Mouse (Mus musculus): ENCODE data around the gene Cadm4. TPM values are rescaled to one million over a fixed set of nuclear protein-coding genes. Genes with fewer than 3 reads are reported as not detected.
A peak's percentile ranks its signal among the peaks of the same experiment; 100 is the strongest.

The Cadm4 gene
- polyA plus RNA-seq, 1 experiment from 2014 or later: 81.1 TPM

- no peaks in the 10 kb centered on the region for H3K27me3 ChIP-seq (replicated peaks)
- ATAC-seq (replicated peaks): no peak
- peaks cover 8% of the 10 kb centered on the region for H3K36me3 ChIP-seq (replicated peaks)
- H3K9ac ChIP-seq: no peak overlapping the region
- peaks cover 30% of the 10 kb centered on the region for H3K4me1 ChIP-seq
- 89% methylated on average over 11 of the region's 11 CpGs for WGBS
- no peak overlapping the region for H3K27ac ChIP-seq
- no peak overlapping the region for H3K4me2 ChIP-seq
- no peak overlapping the region for H3K4me3 ChIP-seq
- no peaks in the 10 kb centered on the region for H3K9me3 ChIP-seq
Observed at GRCm38 (mm10) chr7:24528861-24529260, 47.0 kb downstream of the Cadm4 start.

GRCm38 (mm10) chr7:24529580-24529979 lies 47.8 kb downstream of the Cadm4 start:
- Histone ChIP-seq H3K4me3 (peak overlapping the region; percentile 67), H3K9me3 (no peaks in the 10 kb centered on the region), H3K4me1 (peaks cover 37% of the 10 kb centered on the region), H3K27ac (peak overlapping the region; percentile 94), H3K36me3 (replicated peaks) (peaks cover 12% of the 10 kb centered on the region), H3K27me3 (replicated peaks) (no peaks in the 10 kb centered on the region), H3K9ac (peak overlapping the region; percentile 63), H3K4me2 (peak overlapping the region; percentile 85)
- 62% methylated on average over 11 of the region's 11 CpGs for WGBS
- ATAC-seq (replicated peaks): peak; percentile 15; the same call in 1 of the 2 replicates

GRCm38 (mm10) chr7:24530062-24530931 lies 48.5 kb downstream of the Cadm4 start, which contains the start of gene Irgq:
TSS of gene Irgq (plus strand) at chr7:24530689.
- peaks cover 43% of the 10 kb centered on the region for H3K4me1 ChIP-seq
- peak within 1 kb of the TSS; percentile 67 for H3K4me3 ChIP-seq
- peak within 1 kb of the TSS; percentile 94 for H3K27ac ChIP-seq
- ATAC-seq (replicated peaks): peak; percentile 94
- peak within 1 kb of the TSS; percentile 90 for H3K9ac ChIP-seq
- WGBS: under 1% methylated on average over 44 of the region's 44 CpGs
- H3K9me3 ChIP-seq: no peaks in the 10 kb centered on the region
- no peaks in the 10 kb centered on the region for H3K27me3 ChIP-seq (replicated peaks)
- peak within 1 kb of the TSS; percentile 85 for H3K4me2 ChIP-seq
- H3K36me3 ChIP-seq (replicated peaks): peaks cover 12% of the 10 kb centered on the region

DNA sequence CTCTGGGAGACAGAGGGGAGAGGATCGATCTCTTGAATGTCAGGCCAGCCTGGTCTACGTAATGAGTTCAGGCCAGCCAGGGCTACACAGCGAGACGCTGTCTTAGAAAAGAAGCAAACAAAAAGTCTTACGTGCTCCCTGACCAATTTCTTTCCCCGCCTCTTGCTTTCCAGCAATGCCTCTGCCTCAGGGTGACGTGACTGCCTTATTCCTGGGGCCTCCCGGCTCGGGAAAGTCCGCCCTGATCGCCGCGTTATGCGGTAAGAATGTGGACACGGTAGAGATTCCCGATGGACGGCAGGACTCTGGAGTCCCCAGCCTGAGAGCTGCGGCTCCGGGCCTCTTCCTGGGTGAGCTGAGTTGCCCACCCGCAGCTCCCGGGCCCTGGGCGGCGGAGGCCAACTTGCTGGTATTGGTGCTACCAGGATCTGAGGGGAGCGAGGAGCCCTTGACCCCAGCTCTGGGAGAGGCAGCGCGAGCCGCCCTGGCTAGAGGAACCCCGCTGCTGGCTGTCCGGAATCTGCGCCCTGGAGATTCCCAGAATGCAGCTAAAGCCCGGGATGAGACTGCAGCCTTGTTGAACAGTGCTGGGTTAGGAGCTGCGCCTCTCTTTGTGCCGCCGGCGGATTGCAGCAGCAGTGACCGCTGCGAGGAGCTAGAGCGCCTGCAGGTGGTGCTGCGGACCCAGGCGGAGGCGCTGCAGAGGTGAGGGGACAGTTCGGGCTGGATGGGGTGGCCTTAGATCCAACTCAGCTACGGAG lies 49.6 kb downstream of the Cadm4 start:
- H3K4me1 ChIP-seq: peaks cover 43% of the 10 kb centered on the region
- peak; percentile 40 for ATAC-seq (replicated peaks)
- H3K27me3 ChIP-seq (replicated peaks): no peaks in the 10 kb centered on the region
- H3K9me3 ChIP-seq: no peaks in the 10 kb centered on the region
- peak overlapping the region; percentile 90 for H3K9ac ChIP-seq
- H3K4me3 ChIP-seq: peak overlapping the region; percentile 67
- peaks cover 18% of the 10 kb centered on the region for H3K36me3 ChIP-seq (replicated peaks)
- WGBS: under 1% methylated on average over 43 of the region's 43 CpGs
- H3K27ac ChIP-seq: peak overlapping the region; percentile 94
- peak overlapping the region; percentile 85 for H3K4me2 ChIP-seq

GRCm38 (mm10) chr7:24533031-24533571 lies 51.3 kb downstream of the Cadm4 start:
- ATAC-seq (replicated peaks): no peak
- WGBS: 63% methylated on average over 28 of the region's 28 CpGs
- Histone ChIP-seq H3K9me3 (no peaks in the 10 kb centered on the region), H3K4me3 (no peak overlapping the region), H3K9ac (no peak overlapping the region), H3K27me3 (replicated peaks) (no peaks in the 10 kb centered on the region), H3K27ac (no peak overlapping the region), H3K36me3 (replicated peaks) (peaks cover 18% of the 10 kb centered on the region), H3K4me2 (no peak overlapping the region), H3K4me1 (peaks cover 44% of the 10 kb centered on the region)

DNA sequence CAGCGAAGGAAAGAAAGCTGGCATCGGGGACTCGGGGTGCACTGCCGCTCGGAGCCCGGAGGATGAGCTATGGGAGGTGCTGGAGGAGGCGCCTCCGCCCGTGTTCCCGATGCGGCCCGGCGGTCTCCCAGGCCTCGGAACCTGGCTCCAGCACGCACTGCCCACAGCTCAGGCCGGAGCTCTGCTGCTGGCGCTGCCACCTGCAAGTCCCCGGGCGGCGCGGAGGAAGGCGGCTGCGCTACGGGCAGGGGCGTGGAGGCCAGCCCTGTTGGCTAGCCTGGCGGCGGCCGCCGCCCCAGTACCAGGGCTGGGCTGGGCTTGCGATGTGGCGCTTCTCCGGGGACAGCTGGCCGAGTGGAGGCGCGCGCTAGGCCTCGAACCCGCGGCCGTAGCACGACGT lies 52.0 kb downstream of the Cadm4 start:
- Histone ChIP-seq H3K27ac (no peak overlapping the region), H3K4me2 (peak overlapping the region; percentile 14; the same call in 1 of the 2 replicates), H3K27me3 (replicated peaks) (no peaks in the 10 kb centered on the region), H3K36me3 (replicated peaks) (peaks cover 18% of the 10 kb centered on the region), H3K9me3 (no peaks in the 10 kb centered on the region), H3K4me3 (no peak overlapping the region), H3K4me1 (peaks cover 46% of the 10 kb centered on the region), H3K9ac (no peak overlapping the region)
- ATAC-seq (replicated peaks): no peak
- 25% methylated on average over 42 of the region's 42 CpGs for WGBS

GRCm38 (mm10) chr7:24534301-24534700 lies 52.5 kb downstream of the Cadm4 start:
- Histone ChIP-seq H3K27me3 (replicated peaks) (no peaks in the 10 kb centered on the region), H3K9ac (no peak overlapping the region), H3K4me2 (peak overlapping the region; percentile 14; the same call in 1 of the 2 replicates), H3K27ac (no peak overlapping the region), H3K9me3 (no peaks in the 10 kb centered on the region), H3K4me3 (no peak overlapping the region), H3K4me1 (peaks cover 43% of the 10 kb centered on the region), H3K36me3 (replicated peaks) (peaks cover 18% of the 10 kb centered on the region)
- no peak for ATAC-seq (replicated peaks)
- 30% methylated on average over 19 of the region's 19 CpGs for WGBS

GRCm38 (mm10) chr7:24537081-24537480 lies 55.3 kb downstream of the Cadm4 start:
- 85% methylated on average over 4 of the region's 4 CpGs for WGBS
- H3K9me3 ChIP-seq: no peaks in the 10 kb centered on the region
- no peak for ATAC-seq (replicated peaks)
- no peak overlapping the region for H3K4me3 ChIP-seq
- H3K27ac ChIP-seq: no peak overlapping the region
- no peaks in the 10 kb centered on the region for H3K27me3 ChIP-seq (replicated peaks)
- peaks cover 33% of the 10 kb centered on the region for H3K4me1 ChIP-seq
- H3K4me2 ChIP-seq: no peak overlapping the region
- peaks cover 18% of the 10 kb centered on the region for H3K36me3 ChIP-seq (replicated peaks)
- no peak overlapping the region for H3K9ac ChIP-seq

- no peak for ATAC-seq (replicated peaks)
- Histone ChIP-seq H3K4me1 (peaks cover 28% of the 10 kb centered on the region), H3K27ac (no peak overlapping the region), H3K9me3 (no peaks in the 10 kb centered on the region), H3K4me3 (no peak overlapping the region), H3K27me3 (replicated peaks) (no peaks in the 10 kb centered on the region), H3K36me3 (replicated peaks) (peaks cover 18% of the 10 kb centered on the region), H3K9ac (no peak overlapping the region), H3K4me2 (no peak overlapping the region)
- WGBS: 82% methylated on average over 5 of the region's 5 CpGs
Observed at GRCm38 (mm10) chr7:24537591-24537990, 55.8 kb downstream of the Cadm4 start.

GRCm38 (mm10) chr7:24538154-24538553 lies 56.3 kb downstream of the Cadm4 start:
- ATAC-seq (replicated peaks): no peak
- Histone ChIP-seq H3K4me1 (peaks cover 23% of the 10 kb centered on the region), H3K27me3 (replicated peaks) (no peaks in the 10 kb centered on the region), H3K36me3 (replicated peaks) (peaks cover 17% of the 10 kb centered on the region), H3K4me2 (no peak overlapping the region), H3K9me3 (no peaks in the 10 kb centered on the region), H3K27ac (no peak overlapping the region), H3K4me3 (no peak overlapping the region), H3K9ac (no peak overlapping the region)
- 49% methylated on average over 5 of the region's 5 CpGs for WGBS

GRCm38 (mm10) chr7:24538701-24539100 lies 56.9 kb downstream of the Cadm4 start:
- no peaks in the 10 kb centered on the region for H3K27me3 ChIP-seq (replicated peaks)
- H3K36me3 ChIP-seq (replicated peaks): peaks cover 12% of the 10 kb centered on the region
- no peak overlapping the region for H3K4me2 ChIP-seq
- no peak overlapping the region for H3K9ac ChIP-seq
- H3K4me3 ChIP-seq: no peak overlapping the region
- H3K9me3 ChIP-seq: no peaks in the 10 kb centered on the region
- ATAC-seq (replicated peaks): peak; percentile 28; the same call in 1 of the 2 replicates
- peaks cover 18% of the 10 kb centered on the region for H3K4me1 ChIP-seq
- no peak overlapping the region for H3K27ac ChIP-seq
- 75% methylated on average over 5 of the region's 5 CpGs for WGBS

DNA sequence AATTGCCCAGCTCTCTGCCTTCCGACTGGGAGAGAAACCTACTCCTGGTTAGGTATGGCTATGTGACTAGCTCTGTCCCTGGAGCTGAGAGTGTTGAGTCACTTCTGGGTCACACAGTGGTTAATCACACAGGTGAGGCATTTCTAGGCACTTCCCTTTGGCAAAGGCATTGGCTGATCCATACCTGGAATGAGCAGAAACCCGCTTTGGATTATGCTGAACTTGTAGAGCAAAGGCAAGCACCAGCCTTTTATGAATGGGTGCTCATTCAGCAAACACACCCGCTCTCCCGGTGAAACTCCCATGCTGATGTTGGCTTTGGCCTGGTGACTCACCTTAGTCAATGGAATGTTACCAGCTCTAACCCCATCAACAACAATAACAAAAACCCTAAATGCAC lies 57.9 kb downstream of the Cadm4 start:
- ATAC-seq (replicated peaks): no peak
- 92% methylated on average over 4 of the region's 4 CpGs for WGBS
- Histone ChIP-seq H3K27me3 (replicated peaks) (no peaks in the 10 kb centered on the region), H3K4me1 (peaks cover 8% of the 10 kb centered on the region), H3K4me3 (no peak overlapping the region), H3K9ac (no peak overlapping the region), H3K4me2 (no peak overlapping the region), H3K36me3 (replicated peaks) (peaks cover 7% of the 10 kb centered on the region), H3K27ac (no peak overlapping the region), H3K9me3 (no peaks in the 10 kb centered on the region)
